In the genomic region with DNA sequence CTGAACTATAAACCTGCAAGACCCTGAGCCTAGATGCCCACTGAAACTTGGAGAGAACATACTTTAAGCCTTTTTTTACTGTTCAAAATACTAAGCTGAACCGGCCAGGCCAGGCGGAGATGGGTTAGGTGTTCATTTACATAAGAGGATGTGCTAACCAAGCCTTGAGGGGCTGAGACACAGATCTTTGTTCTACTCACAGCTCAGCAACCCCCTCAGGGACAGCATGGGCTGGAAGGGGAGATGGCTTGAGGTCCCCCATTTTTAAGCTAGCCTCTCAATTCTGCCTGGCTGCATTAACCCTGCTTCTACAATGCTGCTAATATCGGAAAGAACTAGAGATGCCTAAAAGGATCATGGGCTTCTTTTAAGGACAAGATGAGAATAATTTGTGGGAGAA, we compare ENCODE assay signal across 21 mouse cellular contexts. TPM values are rescaled to one million over a fixed set of nuclear protein-coding genes. Genes with fewer than 3 reads are reported as not detected.
DNase-seq lines count a peak whose midpoint lies in the region; ATAC-seq and TF ChIP-seq lines count a peak whose summit lies in the region.
"Had no signal": no experiment of that assay in that cellular context is flagged by ENCODE, and none has a peak within 500 bp of the region (broad histone marks: within the 10 kb centered on the region; RNA-seq: fewer than 3 reads in every experiment).

No protein-coding gene starts in this region.

- no peaks in the 10 kb centered on the region for H3K9me3 ChIP-seq in midbrain, embryonic 11.5 days (ENCODE audit: control insufficient read depth, low read length)
- H3K9me3 ChIP-seq in midbrain, embryonic 16.5 days (replicated peaks; ENCODE audit: control insufficient read depth, low read length, poor library complexity, severe bottlenecking), result no peaks in the 10 kb centered on the region
- no peaks in the 10 kb centered on the region for H3K9me3 ChIP-seq in CH12.LX (replicated peaks; ENCODE audit: low read length)
- H3K9me3 ChIP-seq: forebrain, embryonic 10.5 days; forebrain, embryonic 13.5 days; hindbrain, embryonic 12.5 days; hindbrain, embryonic 15.5 days had no signal

- no peak for TF ChIP-seq RAD21 in CH12.LX (IDR thresholded peaks at IDR 0.05; ENCODE audit: low read depth, low read length)

- no peaks in the 10 kb centered on the region; the same call in 1 of the 2 replicates for H3K4me1 ChIP-seq in midbrain, embryonic 11.5 days (ENCODE audit: control insufficient read depth, insufficient read depth, low read length)
- no peaks in the 10 kb centered on the region for H3K4me1 ChIP-seq in midbrain, embryonic 16.5 days (ENCODE audit: control insufficient read depth, insufficient read depth, low read length)
- peaks cover 33 to 49% of the 10 kb centered on the region in 2 experiments for H3K4me1 ChIP-seq in CH12.LX (ENCODE audit: control insufficient read depth in 1 of 2, insufficient read depth in 2 of 2)
- H3K4me1 ChIP-seq: forebrain, embryonic 13.5 days; hindbrain, embryonic 15.5 days had no signal

- H3K4me3 ChIP-seq in midbrain, embryonic 11.5 days (ENCODE audit: low read depth, low read length), result no peak overlapping the region
- no peak overlapping the region for H3K4me3 ChIP-seq in midbrain, embryonic 16.5 days (ENCODE audit: low read depth, low read length)
- peak overlapping the region; percentile 64 to 94 (median 80) for H3K4me3 ChIP-seq in CH12.LX (replicated peaks in 1 of 3; ENCODE audit: low read depth in 2 of 3, low read length in 2 of 3, poor library complexity in 1 of 3)
- H3K4me3 ChIP-seq: forebrain, embryonic 10.5 days; forebrain, embryonic 13.5 days; gastrocnemius, adult 2 months; hindbrain, embryonic 12.5 days; hindbrain, embryonic 15.5 days had no signal

- in situ Hi-C loops in CH12.LX (cut with MboI; ENCODE audit: low pct_ligation_motif_present, low pct_unique_long_range_greater_than_20kb, low sequenced_read_pairs), result no loop called here

- dilution Hi-C loops in CH12.LX (cut with MboI; ENCODE audit: extremely low pct_ligation_motif_present, extremely low pct_unique_long_range_greater_than_20kb, low sequenced_read_pairs), result no loop called here

- H3K36me3 ChIP-seq in midbrain, embryonic 11.5 days (ENCODE audit: control insufficient read depth, insufficient read depth, low read length), result no peaks in the 10 kb centered on the region
- peaks cover 7% of the 10 kb centered on the region for H3K36me3 ChIP-seq in midbrain, embryonic 16.5 days (ENCODE audit: control insufficient read depth, insufficient read depth, low read length)
- H3K36me3 ChIP-seq in CH12.LX (replicated peaks in 1 of 2; ENCODE audit: control insufficient read depth in 1 of 2, insufficient read depth in 1 of 2, low read length in 1 of 2), result peaks cover 22 to 55% of the 10 kb centered on the region in 2 experiments

- H3K4me2 ChIP-seq in midbrain, embryonic 11.5 days, result no peak overlapping the region
- H3K4me2 ChIP-seq in midbrain, embryonic 16.5 days (ENCODE audit: low read length), result no peak overlapping the region
- peak overlapping the region; percentile 91 for H3K4me2 ChIP-seq in CH12.LX (ENCODE audit: insufficient read depth, low read depth, poor library complexity, severe bottlenecking)
- H3K4me2 ChIP-seq: forebrain, embryonic 13.5 days; heart, embryonic 11.5 days; hindbrain, embryonic 12.5 days; hindbrain, embryonic 15.5 days had no signal

- no peaks in the 10 kb centered on the region for H3K27me3 ChIP-seq in midbrain, embryonic 11.5 days (ENCODE audit: control insufficient read depth, insufficient read depth, low read length)
- H3K27me3 ChIP-seq in midbrain, embryonic 16.5 days (ENCODE audit: control insufficient read depth, insufficient read depth, low read depth, low read length), result no peaks in the 10 kb centered on the region
- H3K27me3 ChIP-seq in CH12.LX (replicated peaks), result no peaks in the 10 kb centered on the region
- H3K27me3 ChIP-seq: forebrain, embryonic 13.5 days; hindbrain, embryonic 12.5 days; hindbrain, embryonic 15.5 days had no signal

- ATAC-seq in midbrain, embryonic 11.5 days (ENCODE audit: low FRiP score), result no peak
- no peak for ATAC-seq in midbrain, embryonic 16.5 days
- ATAC-seq: forebrain, embryonic 13.5 days; forebrain, embryonic 16.5 days had no signal

- H3K27ac ChIP-seq in midbrain, embryonic 11.5 days (ENCODE audit: low read depth, low read length), result no peak overlapping the region
- H3K27ac ChIP-seq in midbrain, embryonic 16.5 days (ENCODE audit: low read length), result no peak overlapping the region
- H3K27ac ChIP-seq in CH12.LX (ENCODE audit: insufficient read depth, low read depth), result peak overlapping the region; percentile 99
- H3K27ac ChIP-seq: forebrain, embryonic 10.5 days; forebrain, embryonic 13.5 days; gastrocnemius, adult 2 months; hindbrain, embryonic 12.5 days; hindbrain, embryonic 15.5 days had no signal

- TF ChIP-seq CTCF in CH12.LX (conservative IDR thresholded peaks at IDR 0.05 in 1 of 2, IDR thresholded peaks at IDR 0.05 in 1 of 2; ENCODE audit: low read depth in 2 of 2, low read length in 2 of 2), result no peak

- H3K9ac ChIP-seq in midbrain, embryonic 11.5 days (ENCODE audit: low read length), result no peak overlapping the region
- no peak overlapping the region for H3K9ac ChIP-seq in midbrain, embryonic 16.5 days (ENCODE audit: low read depth, low read length)
- H3K9ac ChIP-seq in CH12.LX (ENCODE audit: insufficient read depth, low read depth), result peak overlapping the region; percentile 89
- H3K9ac ChIP-seq: forebrain, embryonic 13.5 days; hindbrain, embryonic 12.5 days; hindbrain, embryonic 15.5 days had no signal

- TF ChIP-seq EP300 in CH12.LX (IDR thresholded peaks at IDR 0.05; ENCODE audit: low read length), result no peak

- peaks cover 46% of the 10 kb centered on the region for H3K79me2 ChIP-seq in CH12.LX (replicated peaks; ENCODE audit: control insufficient read depth, extremely low read depth, insufficient read depth, poor library complexity, severe bottlenecking)

- WGBS in midbrain, embryonic 11.5 days, result 79% methylated on average over 3 of the region's 3 CpGs
- WGBS in midbrain, embryonic 16.5 days, result 87% methylated on average over 3 of the region's 3 CpGs

- TF ChIP-seq POLR2A in CH12.LX (IDR thresholded peaks at IDR 0.05; ENCODE audit: low read depth, low read length), result peak; percentile 85

- peak; percentile 28 for DNase-seq in midbrain, embryonic 11.5 days (ENCODE audit: low spot score, missing footprints)
- peak; percentile 90 for DNase-seq in A20 (ENCODE audit: low read depth, low spot score)
- DNase-seq in CH12.LX (ENCODE audit: extremely low read depth), result no peak
- no peak for DNase-seq in cerebellum, adult 9-10 months
- DNase-seq in frontal cortex, adult 2 months (ENCODE audit: extremely low spot score in 1 of 2, low spot score in 1 of 2), result no peak
- DNase-seq: adrenal gland, adult 2 months; adrenal gland, postnatal 14 days; cerebellum, adult 11 months; cerebellum, adult 2 months; cerebellum, postnatal 10 days; cerebellum, postnatal 36 days; gastrocnemius, adult 2 months; gastrocnemius, postnatal 14 days; heart, adult 11 months had no signal

TF ChIP-seq in CH12.LX, 34 proteins besides CTCF, POLR2A, EP300 and RAD21 (continues in another document):
- TF ChIP-seq BHLHE40 (IDR thresholded peaks at IDR 0.05; ENCODE audit: low read depth, low read length) (no peak), ETS1 (conservative IDR thresholded peaks at IDR 0.05; ENCODE audit: low read depth, low read length) (no peak), HCFC1 (IDR thresholded peaks at IDR 0.05; ENCODE audit: low read depth, low read length) (no peak), USF1 (IDR thresholded peaks at IDR 0.05; ENCODE audit: low read depth, low read length) (no peak), TCF12 (IDR thresholded peaks at IDR 0.05; ENCODE audit: low read depth, low read length) (peak; percentile 51; the same call in 1 of the 2 replicates), CHD1 (IDR thresholded peaks at IDR 0.05; ENCODE audit: low read depth, low read length) (no peak), UBTF (IDR thresholded peaks at IDR 0.05; ENCODE audit: low read depth, low read length) (0 out of 2 replicates have a peak, but pooled peaks have one; percentile 68), MEF2A (IDR thresholded peaks at IDR 0.05; ENCODE audit: borderline replicate concordance, low read depth, low read length) (0 out of 2 replicates have a peak, but pooled peaks have one; percentile 41), MAZ (IDR thresholded peaks at IDR 0.05; ENCODE audit: low read depth, low read length) (peak; percentile 48; the same call in 1 of the 2 replicates), ZC3H11A (IDR thresholded peaks at IDR 0.05; ENCODE audit: low read depth, low read length) (no peak), JUN (IDR thresholded peaks at IDR 0.05; ENCODE audit: insufficient read depth, low read depth, low read length) (no peak), ZMIZ1 (IDR thresholded peaks at IDR 0.05; ENCODE audit: low read depth, low read length) (peak; percentile 61), ELF1 (IDR thresholded peaks at IDR 0.05; ENCODE audit: low read depth, low read length) (no peak; the same call in 1 of the 2 replicates), ZNF384 (IDR thresholded peaks at IDR 0.05; ENCODE audit: low read depth, low read length) (no peak), SMC3 (IDR thresholded peaks at IDR 0.05; ENCODE audit: low read depth, low read length) (no peak; the same call in 1 of the 2 replicates), USF2 (conservative IDR thresholded peaks at IDR 0.05; ENCODE audit: low read depth, low read length) (no peak; the same call in 1 of the 2 replicates), MAFK (IDR thresholded peaks at IDR 0.05; ENCODE audit: insufficient replicate concordance, low read length) (no peak), MAX (IDR thresholded peaks at IDR 0.05; ENCODE audit: low read length) (peak; percentile 7; the same call in 1 of the 2 replicates), ZKSCAN1 (IDR thresholded peaks at IDR 0.05; ENCODE audit: borderline replicate concordance, low read depth, low read length) (no peak), NELFE (IDR thresholded peaks at IDR 0.05; ENCODE audit: low read depth, low read length) (peak; percentile 86), TBP (conservative IDR thresholded peaks at IDR 0.05; ENCODE audit: low read depth, low read length) (peak; percentile 82; the same call in 1 of the 2 replicates), MXI1 (IDR thresholded peaks at IDR 0.05; ENCODE audit: low read depth, low read length) (no peak), PAX5 (IDR thresholded peaks at IDR 0.05; ENCODE audit: low read length) (no peak), RCOR1 (conservative IDR thresholded peaks at IDR 0.05; ENCODE audit: low read depth, low read length) (no peak), SIN3A (IDR thresholded peaks at IDR 0.05; ENCODE audit: low read length) (peak; percentile 32; the same call in 1 of the 2 replicates)

RNA-seq across cellular contexts. Expression of a gene that starts 23.1 kb away (rescaled TPM):
- polyA plus RNA-seq in midbrain, embryonic 11.5 days (2014; fragmentation: Nextera tagmentation; extraction: Ambion mirVana), result 16.3 and 17.6 TPM in 2 replicates
- 49.3 and 51.5 TPM in 2 replicates for polyA plus RNA-seq in midbrain, embryonic 16.5 days (2015; fragmentation: Nextera tagmentation; extraction: Ambion mirVana)
- 102 and 118 TPM in 2 replicates for total RNA-seq in CH12.LX (2012; rRNA removed)
- 132 and 148 TPM in 2 replicates for total RNA-seq in CH12.LX (2014; rRNA removed)
- polyA plus RNA-seq in CH12.LX (2012; ENCODE audit: insufficient read length, low read depth), result 129 and 144 TPM in 2 replicates
- 19.7 and 20.1 TPM in 2 replicates for polyA plus RNA-seq in frontal cortex, adult 2 months (2012; rRNA removed)

Comparison
In these comparisons a context has a peak if more than half of its experiments do, and no peak if none do; other contexts are left out.
1. DNase-seq: peak in midbrain, embryonic 11.5 days (single experiment) and A20 (single experiment); none in CH12.LX (single experiment), cerebellum, adult 9-10 months (single experiment) and frontal cortex, adult 2 months (0 of 2).
2. H3K4me3 ChIP-seq: peak in CH12.LX (3 of 3); none in midbrain, embryonic 11.5 days (single experiment) and midbrain, embryonic 16.5 days (single experiment).